Mouse (Mus musculus) ES-E14 (cell line): ENCODE results near the gene Epha8. TPM values are rescaled to one million over a fixed set of nuclear protein-coding genes. Genes with fewer than 3 reads are reported as not detected.
A peak's percentile ranks its signal among the peaks of the same experiment; 100 is the strongest.

Experiments used
- DNase-seq: peaks from one replicate; pipeline ENCODE4 v3.0.0-alpha.2; 2013; ENCODE audit warnings: low read depth, low spot score
- H3K27ac ChIP-seq: 2 replicates; pipeline ENCODE4 v1.5.1; 2012; ENCODE audit warnings: low read depth, mild to moderate bottlenecking, low read length, moderate library complexity, mixed read lengths; ENCODE audit not compliant: poor library complexity, insufficient read depth, severe bottlenecking
- H3K36me3 ChIP-seq: 2 replicates; pipeline ENCODE4 v1.6.1; 2012; ENCODE audit warnings: mild to moderate bottlenecking, low read length, moderate library complexity, mixed read lengths; ENCODE audit not compliant: control insufficient read depth, poor library complexity, insufficient read depth, severe bottlenecking
- H3K4me1 ChIP-seq, 2 experiments: fragments of 150-350 bp in 1 of 2; sonication (generic) in 1 of 2; 2 replicates each; pipeline ENCODE4 v1.6.1; 2012; ENCODE audit warnings: low read length in 2 of 2, mild to moderate bottlenecking in 1 of 2, mixed read lengths in 1 of 2; ENCODE audit not compliant: control insufficient read depth in 2 of 2, insufficient read depth in 2 of 2, poor library complexity in 1 of 2
- H3K4me3 ChIP-seq, 2 experiments: fragments of 150-350 bp in 1 of 2; sonication (generic) in 1 of 2; 2 replicates each; pipeline ENCODE4 v1.5.1; 2012; ENCODE audit warnings: low read length in 2 of 2, low read depth in 1 of 2, mild to moderate bottlenecking in 1 of 2, mixed read lengths in 1 of 2; ENCODE audit not compliant: insufficient read depth in 1 of 2, poor library complexity in 1 of 2, severe bottlenecking in 1 of 2
- H3K9ac ChIP-seq: 2 replicates; pipeline ENCODE4 v1.6.1; 2012; ENCODE audit warnings: low read depth, mild to moderate bottlenecking, low read length, mixed read lengths; ENCODE audit not compliant: poor library complexity, insufficient read depth, severe bottlenecking
- H3K9me3 ChIP-seq: fragments of 150-350 bp; sonication (generic); 2 replicates; pipeline ENCODE4 v1.6.1; 2012; ENCODE audit warnings: low read depth, mild to moderate bottlenecking, low read length; ENCODE audit not compliant: control insufficient read depth, insufficient read depth
- CHD2 ChIP-seq: IDR thresholded peaks from 2 replicates; pipeline ENCODE4 v1.6.1; 2014; ENCODE audit warnings: mild to moderate bottlenecking, low read depth, low read length, inconsistent platforms
- HCFC1 ChIP-seq: IDR thresholded peaks from 2 replicates; pipeline ENCODE4 v1.6.1; 2012; ENCODE audit warnings: low read length, inconsistent platforms, borderline replicate concordance; ENCODE audit not compliant: insufficient read depth
- MAFK ChIP-seq: IDR thresholded peaks from 2 replicates; pipeline ENCODE4 v1.6.1; 2014; ENCODE audit warnings: mild to moderate bottlenecking, low read depth, low read length, inconsistent platforms; ENCODE audit not compliant: insufficient read depth
- ZC3H11A ChIP-seq: IDR thresholded peaks from 2 replicates; pipeline ENCODE4 v1.6.1; 2012; ENCODE audit warnings: low read depth, mild to moderate bottlenecking, inconsistent platforms, low read length, borderline replicate concordance
- ZNF384 ChIP-seq: IDR thresholded peaks from 2 replicates; pipeline ENCODE4 v1.6.1; 2012; ENCODE audit warnings: low read depth, low read length, inconsistent platforms
- in situ Hi-C, 2 experiments: fragments of 600-800 bp; cut with MboI; formaldehyde crosslinking; loops; one replicate each; pipeline ENCODE4 v1.15.1; 2025; ENCODE audit warnings: low sequenced_read_pairs in 2 of 2, inconsistent platforms in 1 of 2; ENCODE audit not compliant: unreplicated experiment in 2 of 2
- total RNA-seq: library from RNA; depleted of rRNA; stranded (reverse); fragments of 300-350 nt; gene quantifications from 2 replicates; pipeline ENCODE4 v1.2.3, GENCODE M21; 2012

Gene Epha8
- total RNA-seq, 1 experiment, result 1.0 TPM

- peaks cover 0 to 16% of the 10 kb centered on the region in 2 experiments; a peak in 1 of 4 replicates for H3K4me1 ChIP-seq
- TF ChIP-seq ZNF384 (no peak), CHD2 (no peak)
- in situ Hi-C loops, result loop anchor here in 1 of 2 experiments (5.0 kb wide), 1 partner anchor 177 kb away; no protein-coding TSS in a partner anchor
These were observed 61.8 kb downstream of the Epha8 start for GRCm38 (mm10) chr4:136894821-136895220.

GRCm38 (mm10) chr4:136893691-136894543 lies 62.7 kb downstream of the Epha8 start:
- Histone ChIP-seq H3K4me1 (peaks cover 0 to 14% of the 10 kb centered on the region in 2 experiments; a peak in 1 of 4 replicates), H3K36me3 (no peaks in the 10 kb centered on the region), H3K9me3 (no peaks in the 10 kb centered on the region), H3K9ac (no peak overlapping the region), H3K4me3 (no peak overlapping the region), H3K27ac (no peak overlapping the region)
- no peak for DNase-seq
- in situ Hi-C loops, result loop anchor here in 1 of 2 experiments (5.0 kb wide), 1 partner anchor 178 kb away; no protein-coding TSS in a partner anchor
- TF ChIP-seq ZC3H11A, result peak; percentile 23; the same call in 1 of the 2 replicates
- no peak for TF ChIP-seq ZNF384

More at GRCm38 (mm10) chr4:136894821-136895220, 61.8 kb downstream of the Epha8 start:
- Histone ChIP-seq H3K4me3 (no peak overlapping the region), H3K9ac (no peak overlapping the region), H3K27ac (no peak overlapping the region), H3K36me3 (no peaks in the 10 kb centered on the region), H3K9me3 (no peaks in the 10 kb centered on the region)
- no peak for DNase-seq

- Histone ChIP-seq H3K9ac (no peak within 1 kb of the TSS), H3K4me1 (peaks cover 0 to 14% of the 10 kb centered on the region in 2 experiments; a peak in 1 of 4 replicates), H3K36me3 (no peaks in the 10 kb centered on the region), H3K4me3 (no peak within 1 kb of the TSS), H3K27ac (no peak within 1 kb of the TSS), H3K9me3 (no peaks in the 10 kb centered on the region)
- in situ Hi-C loops, result loop anchor here in 1 of 2 experiments (5.0 kb wide), 1 partner anchor 179 kb away; no protein-coding TSS in a partner anchor
- no peak for DNase-seq
- TF ChIP-seq ZNF384 (no peak), ZC3H11A (no peak), CHD2 (no peak), HCFC1 (no peak), MAFK (no peak)
These were observed 63.8 kb downstream of the Epha8 start, which contains the start of gene C1qc for GRCm38 (mm10) chr4:136892811-136893210. Gene C1qc, minus strand, starts transcription at chr4:136893065.

- TF ChIP-seq HCFC1 (no peak), CHD2 (no peak), MAFK (no peak), ZNF384 (no peak), ZC3H11A (no peak)
- no peaks in the 10 kb centered on the region for H3K9me3 ChIP-seq
- in situ Hi-C loops, result loop anchor here in 1 of 2 experiments (5.0 kb wide), 1 partner anchor 180 kb away; no protein-coding TSS in a partner anchor
- H3K36me3 ChIP-seq, result no peaks in the 10 kb centered on the region
- H3K4me1 ChIP-seq, result peaks cover 0 to 14% of the 10 kb centered on the region in 2 experiments; a peak in 1 of 4 replicates
- no peak for DNase-seq
- H3K9ac ChIP-seq, result no peak overlapping the region
- no peak overlapping the region for H3K27ac ChIP-seq
- H3K4me3 ChIP-seq, result no peak overlapping the region
These were observed 64.2 kb downstream of the Epha8 start for GRCm38 (mm10) chr4:136892371-136892770.
